Mouse (Mus musculus) liver, adult 2 months (tissue): ENCODE results near the gene Ndrg3.

ENCODE experiments used
- CTCF ChIP-seq: fragments of 200-500 bp; IDR thresholded peaks from 2 replicates; pipeline ENCODE4 v1.5.1; 2011; ENCODE audit warnings: low read depth, low read length, control low read depth
- POLR2A ChIP-seq: fragments of 200-500 bp; IDR thresholded peaks from 2 replicates; pipeline ENCODE4 v1.6.1; 2011; ENCODE audit warnings: low read length, control low read depth; ENCODE audit not compliant: insufficient read depth; ENCODE audit errors: extremely low read depth

DNA sequence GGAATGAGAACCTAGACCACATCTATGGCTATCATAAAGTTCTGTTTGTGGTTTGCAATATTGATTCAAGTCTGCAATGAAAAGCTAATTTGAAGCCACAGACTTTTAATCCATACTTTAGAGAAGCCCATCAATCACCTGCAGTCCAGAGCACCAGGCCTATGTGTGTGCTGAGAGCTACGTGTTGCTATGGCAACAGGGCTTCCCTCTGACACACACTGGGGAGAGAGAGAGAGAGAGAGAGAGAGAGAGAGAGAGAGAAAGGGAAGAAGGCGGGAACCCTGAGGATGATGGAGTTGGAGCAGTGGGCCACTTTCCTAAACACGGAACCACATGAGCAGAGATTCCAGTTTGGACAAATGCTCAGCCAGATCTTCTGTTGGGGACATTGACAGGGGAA, 99.6 kb downstream of the Ndrg3 start:
- TF ChIP-seq CTCF: no peak
- TF ChIP-seq POLR2A: no peak
